Mouse (Mus musculus): Measurements from ENCODE around the gene Gtf3c4. TPM values are rescaled to one million over a fixed set of nuclear protein-coding genes. Genes with fewer than 3 reads are reported as not detected.

Gtf3c4 gene
- total RNA-seq, 2 experiments from 2014 or later, result 38.5 to 39.9 TPM

DNA sequence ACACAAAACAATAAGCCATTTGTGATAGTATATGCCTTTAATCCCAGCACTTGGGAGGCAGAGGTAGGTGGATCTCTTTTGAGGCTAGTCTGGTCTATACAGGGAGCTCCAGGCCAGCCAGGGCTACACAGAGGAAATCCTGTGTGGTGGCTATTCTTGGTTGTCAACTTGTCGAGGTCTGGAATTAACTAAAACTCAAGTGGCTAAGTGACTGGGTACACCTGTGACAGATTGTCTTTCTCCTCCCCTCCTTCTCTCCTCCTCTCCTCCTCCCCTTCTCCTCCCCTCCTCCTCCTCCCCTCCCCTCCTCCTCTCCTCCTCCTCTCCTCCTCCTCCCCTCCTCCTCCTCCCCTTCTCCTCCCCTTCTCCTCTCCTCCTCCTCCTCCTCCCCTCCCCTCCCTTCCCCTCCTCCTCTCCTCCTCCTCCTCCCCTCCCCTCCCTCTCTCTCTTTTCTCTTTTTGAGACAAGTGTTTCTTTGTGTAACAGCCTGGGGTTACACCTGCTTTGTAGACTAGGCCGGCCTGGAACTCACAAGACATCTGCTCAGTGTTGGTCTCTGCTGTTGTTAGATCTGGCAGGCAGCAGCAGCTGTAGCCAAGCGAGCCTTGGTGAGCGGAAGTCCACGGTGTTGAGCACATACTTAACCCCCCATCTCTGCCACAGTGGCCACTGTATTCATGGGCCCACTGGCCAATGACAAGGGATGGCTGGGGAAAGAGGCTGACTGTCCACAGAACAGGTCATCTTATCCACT, 29.7 kb downstream of the Gtf3c4 start:
- intact Hi-C loops (cut with DNase I), result no loop called here
- no peak for DNase-seq (ENCODE audit: low spot score in 2 of 2)

DNA sequence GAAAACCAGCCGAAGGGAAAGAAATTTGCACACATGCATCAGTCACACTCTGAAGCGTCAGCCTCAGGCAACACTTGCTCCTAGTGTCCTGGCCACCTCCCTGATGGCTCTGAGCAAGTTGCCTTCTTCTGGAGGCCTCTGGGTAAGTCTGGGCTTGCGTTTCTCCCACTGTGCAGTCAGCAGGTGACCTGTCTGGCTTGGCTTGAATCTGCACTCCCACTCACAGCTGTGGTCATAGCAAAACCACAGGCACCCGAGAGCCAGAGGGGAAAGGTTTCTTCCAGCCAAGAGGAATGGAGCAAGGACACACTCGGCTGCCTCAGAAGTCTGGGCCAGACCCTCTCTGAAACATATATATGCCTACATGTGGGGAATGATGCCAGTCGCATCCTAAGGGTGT, 31.3 kb downstream of the Gtf3c4 start:
- no peak for DNase-seq (ENCODE audit: low spot score in 2 of 2)
- intact Hi-C loops (cut with DNase I), result no loop called here

DNA sequence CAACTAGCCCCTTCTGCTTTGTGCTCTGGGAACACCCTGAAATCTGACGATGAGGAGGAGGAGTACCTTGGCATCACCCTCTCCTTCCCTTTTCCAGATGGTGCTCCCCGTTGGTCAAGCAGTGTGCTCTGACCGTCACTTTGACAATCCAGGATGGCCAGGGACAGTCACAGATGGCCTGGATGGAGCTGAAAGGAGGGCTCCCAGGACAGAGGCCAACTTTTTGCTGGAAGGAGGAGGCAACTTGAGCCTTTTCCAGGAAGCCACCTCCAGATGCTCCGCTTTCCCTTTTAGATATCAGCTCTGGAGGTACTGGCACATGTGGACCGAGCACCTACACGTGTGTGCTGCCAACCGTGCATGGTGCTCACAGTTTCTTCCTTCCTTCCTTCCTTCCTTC, 36.8 kb downstream of the Gtf3c4 start:
- intact Hi-C loops (cut with DNase I), result no loop called here
- DNase-seq (ENCODE audit: low spot score in 2 of 2), result no peak

DNA sequence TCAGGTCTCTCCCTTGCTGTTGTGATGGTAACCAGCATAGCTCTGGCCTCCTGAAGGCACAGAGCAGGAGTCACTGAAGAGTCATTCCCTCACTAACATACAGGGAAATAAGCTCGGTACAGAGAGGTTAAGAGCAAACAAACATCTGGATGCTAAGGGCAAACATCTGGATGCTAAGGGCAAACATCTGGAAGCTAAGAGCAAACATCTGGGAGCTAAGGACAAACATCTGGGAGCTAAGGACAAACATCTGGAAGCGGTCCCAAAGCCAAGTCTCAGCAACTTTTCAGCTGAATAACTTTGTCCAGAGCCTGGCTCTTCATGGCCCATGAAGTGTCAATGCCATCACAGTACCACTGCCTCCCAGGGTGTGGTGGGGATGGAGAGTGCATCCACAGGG, 40.6 kb downstream of the Gtf3c4 start:
- DNase-seq (ENCODE audit: low spot score in 2 of 2), result no peak
- intact Hi-C loops (cut with DNase I), result no loop called here

DNA sequence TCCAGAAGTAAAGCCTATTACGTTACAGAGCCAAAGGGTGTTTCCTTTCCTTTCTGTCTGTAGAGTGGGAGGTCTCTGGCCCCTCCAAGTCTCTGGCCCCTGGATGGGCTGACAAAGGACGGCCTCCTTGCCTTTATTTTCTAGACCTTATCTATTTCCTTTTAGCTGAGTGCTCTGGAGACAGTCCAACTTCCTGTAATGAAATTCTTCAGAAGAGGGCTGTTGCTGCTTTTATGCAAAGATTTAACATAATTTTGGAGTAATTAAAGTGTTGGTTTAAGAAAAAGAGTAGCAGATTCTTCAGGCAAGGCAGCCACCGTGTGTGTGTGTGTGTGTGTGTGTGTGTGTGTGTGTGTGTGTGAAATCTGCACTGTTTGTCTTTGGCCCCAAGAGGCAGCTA, 41.8 kb downstream of the Gtf3c4 start:
- intact Hi-C loops (cut with DNase I), result no loop called here
- no peak for DNase-seq (ENCODE audit: low spot score in 2 of 2)

DNA sequence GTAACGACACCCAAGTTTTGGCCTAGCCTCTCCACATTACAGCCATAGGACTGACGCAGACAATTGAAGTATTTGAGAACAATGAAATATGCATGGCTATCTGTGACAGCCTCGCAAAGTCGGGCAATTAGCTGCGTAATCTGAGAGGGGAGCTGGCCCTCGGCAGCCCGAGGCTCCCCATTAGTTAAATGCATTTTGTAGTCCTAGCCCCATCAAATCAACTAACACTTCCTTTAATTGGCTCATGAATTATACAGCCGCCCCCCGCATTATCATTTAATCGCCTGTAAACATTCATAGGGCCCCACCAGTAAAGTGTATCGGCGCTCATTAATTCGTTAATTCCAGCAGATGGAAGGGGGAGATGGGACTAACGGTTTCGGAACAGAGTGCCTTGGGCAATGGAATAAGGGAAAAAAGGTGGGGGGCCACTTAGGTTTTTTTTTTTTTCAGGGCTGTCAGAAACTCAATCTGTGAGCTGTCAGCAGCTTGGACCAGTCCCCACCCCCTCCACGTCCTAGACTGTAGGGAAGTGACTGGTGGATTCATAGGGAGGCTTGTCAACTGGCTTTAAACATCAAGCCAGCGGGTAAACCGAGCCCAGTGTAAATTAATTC, 42.6 kb downstream of the Gtf3c4 start:
- no peak for DNase-seq (ENCODE audit: low spot score in 2 of 2)
- intact Hi-C loops (cut with DNase I), result no loop called here

DNA sequence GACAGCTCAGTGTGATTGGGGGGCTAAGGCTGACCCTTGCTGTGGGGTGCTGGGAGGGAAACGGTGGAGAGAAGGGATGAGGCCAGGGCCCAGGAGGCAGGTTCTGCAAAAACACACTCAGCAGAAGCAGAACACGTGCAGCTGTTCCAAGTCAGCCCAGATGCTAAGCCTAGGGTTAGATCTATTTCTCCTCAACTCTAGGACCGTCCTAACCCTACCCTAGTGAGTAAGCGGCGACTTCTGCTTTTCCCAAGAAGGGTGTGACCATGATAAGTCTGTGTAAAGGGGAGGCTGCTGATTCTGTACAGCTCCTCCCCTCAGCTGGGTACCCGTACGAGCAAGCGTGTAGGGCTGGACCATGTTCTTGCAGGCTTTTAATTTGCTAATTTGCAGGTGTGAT, 43.9 kb downstream of the Gtf3c4 start:
- intact Hi-C loops (cut with DNase I), result no loop called here
- no peak for DNase-seq (ENCODE audit: low spot score in 2 of 2)

DNA sequence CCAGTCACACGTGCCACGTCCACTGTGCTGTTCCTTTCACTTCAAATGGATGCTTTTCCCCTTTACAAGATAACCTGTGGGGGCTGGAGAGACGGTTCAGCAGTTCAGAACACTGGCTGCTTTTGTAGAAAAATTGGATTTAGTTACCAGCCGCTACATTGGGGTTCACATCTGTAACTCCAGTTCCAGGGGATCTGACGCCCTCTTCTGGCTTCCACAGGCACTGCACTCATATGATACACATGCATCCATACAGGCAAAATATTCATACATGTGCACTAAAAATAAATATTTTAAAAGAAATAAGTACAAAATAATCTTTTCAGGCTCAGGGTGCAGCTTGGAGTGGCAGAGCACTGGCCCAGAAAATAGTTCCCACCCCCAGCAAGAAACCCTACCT, 45.5 kb downstream of the Gtf3c4 start:
- DNase-seq (ENCODE audit: low spot score in 2 of 2), result no peak
- intact Hi-C loops (cut with DNase I), result no loop called here

DNA sequence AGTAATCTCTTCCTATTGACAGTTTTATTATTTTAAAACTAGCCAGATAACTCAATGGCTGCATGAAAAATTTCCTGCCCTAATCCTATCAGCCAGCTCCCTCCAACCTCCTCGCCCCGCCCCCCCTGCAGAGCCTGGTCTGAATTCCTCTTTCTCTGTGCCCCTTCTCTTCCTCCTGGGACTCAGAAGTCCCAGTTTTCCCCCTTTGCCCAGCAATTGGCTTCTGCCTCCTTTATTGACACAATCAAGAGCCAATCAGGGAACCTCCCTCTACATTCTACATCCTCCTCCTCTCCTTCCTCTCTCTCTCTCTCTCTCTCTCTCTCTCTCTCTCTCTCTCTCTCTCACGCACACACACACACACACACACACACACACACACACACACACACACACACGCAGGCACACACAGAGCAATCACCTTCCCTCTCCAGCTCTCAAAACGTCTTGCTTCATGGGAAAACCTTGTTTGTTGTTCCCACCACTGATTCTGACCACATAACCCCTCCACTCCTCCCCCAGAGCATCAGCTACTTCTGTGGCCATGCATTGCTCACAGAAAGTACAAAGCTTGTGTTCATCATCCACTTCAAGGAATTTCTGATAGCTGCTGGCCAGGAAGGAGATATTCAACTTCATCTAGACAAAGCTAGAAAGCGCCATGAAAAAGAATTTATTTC, 47.1 kb downstream of the Gtf3c4 start:
- peak; percentile 32 to 36 for DNase-seq (ENCODE audit: low spot score in 2 of 2)
- intact Hi-C loops (cut with DNase I), result no loop called here

DNA sequence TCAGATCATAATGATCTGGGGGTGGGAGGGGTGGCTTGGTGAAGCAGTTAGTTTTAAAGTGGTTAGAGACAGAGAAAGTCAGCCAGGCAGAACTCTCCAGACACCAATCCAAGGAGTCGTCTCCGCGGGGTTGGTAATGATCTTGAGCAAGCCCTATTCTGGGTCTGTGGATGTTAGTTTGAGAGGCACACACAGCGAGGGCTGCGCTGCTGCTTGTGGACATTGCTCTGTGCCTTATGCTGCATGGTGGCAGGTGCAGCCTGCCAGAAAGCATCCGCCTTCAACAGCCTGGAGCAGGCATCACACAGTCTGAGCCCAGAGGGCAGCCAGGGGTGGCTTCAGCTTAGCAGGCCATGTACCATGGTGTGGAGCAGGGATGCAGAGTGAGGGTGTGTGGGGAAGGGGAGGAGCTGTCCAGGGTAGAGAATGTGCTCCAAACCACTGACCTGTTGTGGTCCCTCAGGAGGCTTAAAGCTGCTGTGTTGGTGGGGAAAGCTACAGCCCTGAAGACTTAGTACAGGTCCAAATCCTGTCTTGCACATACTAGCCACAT, 53.0 kb downstream of the Gtf3c4 start:
- intact Hi-C loops (cut with DNase I), result no loop called here
- DNase-seq (ENCODE audit: low spot score in 2 of 2), result no peak

DNA sequence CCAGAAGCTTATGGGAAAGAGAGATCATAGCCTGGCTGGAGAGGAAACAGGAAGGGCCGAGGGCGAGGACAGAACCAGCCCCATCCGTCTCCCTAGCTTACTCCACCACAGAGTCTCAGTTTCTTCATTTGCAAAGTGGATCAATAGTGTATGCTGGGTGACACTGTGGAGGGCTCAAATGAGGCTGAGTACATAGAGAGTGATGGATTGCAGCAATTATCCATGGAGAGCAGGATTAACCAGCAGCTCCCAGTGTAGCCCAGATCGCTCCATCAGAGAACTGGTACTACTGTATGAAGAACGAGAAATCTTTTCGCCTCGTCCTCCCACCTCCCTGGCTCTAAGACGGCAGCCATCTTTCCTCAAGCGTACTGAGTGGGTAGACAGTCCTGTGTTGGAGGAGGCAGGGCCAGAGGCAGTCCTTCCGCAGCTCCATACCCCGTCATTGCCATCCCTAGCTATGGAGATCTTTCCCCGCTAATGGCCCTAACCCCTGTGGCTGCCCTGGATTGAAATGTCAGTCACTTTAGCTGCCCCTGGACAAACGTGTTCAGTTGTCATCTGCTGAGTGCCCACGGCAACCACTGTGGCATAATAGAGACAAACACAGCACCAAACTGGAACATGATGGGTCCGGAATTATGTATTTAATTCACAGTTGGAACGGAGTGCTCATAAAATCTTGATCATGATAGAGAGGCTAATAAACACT, 53.6 kb downstream of the Gtf3c4 start:
- intact Hi-C loops (cut with DNase I), result no loop called here
- DNase-seq (ENCODE audit: low spot score in 2 of 2), result no peak

DNA sequence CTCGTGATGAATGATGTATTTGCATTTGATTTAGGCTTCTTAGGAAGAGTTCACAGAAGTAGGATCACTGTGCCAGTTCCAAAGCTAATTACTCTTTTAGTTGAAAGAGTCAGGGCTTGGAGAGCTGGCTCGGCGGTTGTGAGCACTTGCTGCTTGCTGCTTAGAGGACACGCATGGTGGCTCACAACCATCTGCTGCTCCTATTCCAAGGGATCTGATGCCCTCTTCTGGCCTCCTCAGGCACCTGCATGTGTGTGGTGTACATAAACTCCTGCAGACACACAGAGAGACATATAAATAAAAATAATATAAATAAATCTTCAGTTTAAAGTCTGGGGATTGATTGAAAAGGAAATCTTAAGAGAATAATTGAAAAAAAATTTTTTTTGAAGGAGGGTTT, 58.9 kb downstream of the Gtf3c4 start:
- intact Hi-C loops (cut with DNase I), result no loop called here
- no peak for DNase-seq (ENCODE audit: low spot score in 2 of 2)

DNA sequence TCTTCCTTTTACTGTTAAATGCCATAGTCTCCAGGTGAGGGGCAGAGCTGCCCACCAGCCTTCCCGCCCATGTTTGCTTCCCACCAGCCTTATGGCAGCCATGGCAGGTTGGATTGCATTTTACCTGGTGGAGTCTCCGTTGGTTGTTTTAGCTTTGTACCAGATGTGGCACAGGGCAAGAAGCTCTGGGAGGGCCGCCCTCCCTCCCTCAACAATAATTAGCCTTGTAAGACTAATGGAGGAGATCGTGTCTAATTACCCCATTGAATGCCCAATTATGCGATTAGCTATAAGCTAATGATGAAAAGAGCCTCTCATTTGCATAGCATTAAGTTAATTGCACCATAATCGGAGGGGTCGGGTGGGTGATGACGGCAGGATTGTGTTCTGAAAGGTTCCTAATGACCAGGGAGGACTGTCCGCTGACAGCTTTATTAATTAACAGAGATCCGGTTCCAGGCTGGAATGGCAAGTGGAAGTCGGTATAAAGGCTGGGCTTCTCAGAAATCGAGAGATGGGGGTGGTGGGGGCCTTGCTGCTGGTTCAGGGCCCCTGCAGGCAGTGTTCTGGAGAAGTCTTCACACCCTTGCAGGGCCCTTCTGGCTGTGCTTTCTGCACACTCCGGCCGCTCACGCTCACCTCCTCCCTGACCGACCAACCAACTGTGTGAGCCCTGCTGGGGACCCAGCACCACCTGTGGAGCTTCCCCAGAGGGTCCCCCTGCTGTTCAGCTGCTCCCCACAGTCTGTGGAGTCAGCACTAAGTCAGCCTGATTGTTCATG, 60.0 kb downstream of the Gtf3c4 start:
- no peak for DNase-seq (ENCODE audit: low spot score in 2 of 2)
- intact Hi-C loops (cut with DNase I), result no loop called here

DNA sequence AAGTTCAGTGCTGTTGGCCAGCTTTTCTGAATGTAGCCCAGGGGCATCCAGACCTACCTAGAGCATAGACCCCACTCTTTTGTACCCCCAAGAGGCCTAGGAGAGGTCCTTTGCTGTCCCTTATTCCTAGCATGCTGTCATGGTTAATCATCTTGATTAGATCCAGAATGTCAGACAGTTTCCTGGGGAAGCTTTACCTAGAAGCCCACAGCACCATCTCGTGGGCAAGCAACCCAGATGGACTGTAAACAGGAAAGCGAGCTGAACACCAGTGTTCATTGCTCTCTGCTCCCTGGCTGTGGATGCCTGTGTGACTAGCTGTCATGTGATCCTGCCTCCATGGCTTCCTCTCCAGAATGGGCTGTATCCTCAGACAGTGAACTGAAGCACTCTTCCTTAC, 63.4 kb downstream of the Gtf3c4 start:
- no peak for DNase-seq (ENCODE audit: low spot score in 2 of 2)
- intact Hi-C loops (cut with DNase I), result no loop called here

DNA sequence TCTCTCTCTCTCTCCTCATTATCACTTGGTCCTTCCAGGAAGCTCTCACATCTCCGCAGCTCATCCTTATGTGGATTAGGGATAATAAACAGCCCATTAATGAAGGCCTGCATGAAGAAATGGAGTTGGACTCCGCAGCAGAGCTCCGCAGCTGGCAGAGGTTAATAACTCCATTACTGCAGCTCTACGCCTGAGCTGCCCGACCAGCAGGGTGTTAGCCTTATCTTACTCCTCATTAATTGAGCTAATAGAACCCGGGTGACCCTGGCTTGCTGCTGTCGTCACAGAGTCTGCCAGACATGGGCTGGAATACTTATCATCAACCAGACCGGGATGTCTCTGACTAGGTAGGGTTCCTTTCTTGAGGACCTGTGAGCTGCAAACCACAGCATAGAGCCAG, 66.1 kb downstream of the Gtf3c4 start:
- no peak for DNase-seq (ENCODE audit: low spot score in 2 of 2)
- intact Hi-C loops (cut with DNase I), result no loop called here
